Mouse (Mus musculus) liver, postnatal 0 days (tissue): ENCODE data around the gene Eml5.

Source experiments
- CTCF ChIP-seq: sonication (generic); IDR thresholded peaks from 2 replicates; pipeline ENCODE4 v1.5.1; 2016; ENCODE audit warnings: antibody characterized with exemption, low read depth
- EP300 ChIP-seq: IDR thresholded peaks from 2 replicates; pipeline ENCODE4 v1.6.1; 2016; ENCODE audit warnings: antibody characterized with exemption, low read depth, mild to moderate bottlenecking

DNA sequence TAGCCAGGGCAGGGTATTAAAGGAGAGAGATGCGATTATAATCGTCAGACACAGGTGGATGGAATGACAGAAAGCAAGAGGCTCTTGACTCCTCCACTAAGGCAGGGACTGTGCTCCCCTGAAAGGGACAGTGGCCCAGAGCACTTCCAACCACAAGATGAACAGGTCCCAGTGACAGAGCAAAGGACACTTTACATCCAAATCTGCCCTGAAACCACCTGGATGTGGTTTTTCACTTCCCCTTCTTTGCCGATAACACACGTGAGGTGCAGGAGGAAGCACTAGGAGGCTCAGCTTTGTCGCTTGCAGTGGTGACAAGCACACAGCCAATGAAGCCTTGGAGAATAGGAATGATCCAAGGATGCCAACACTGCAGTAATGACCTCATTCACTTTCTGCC lies 101.0 kb downstream of the Eml5 start:
- TF ChIP-seq CTCF (no peak), EP300 (no peak)
